Mouse (Mus musculus) stomach, postnatal 0 days (tissue): ENCODE results near the gene Adamtsl1. TPM values are rescaled to one million over a fixed set of nuclear protein-coding genes. Genes with fewer than 3 reads are reported as not detected.

Experiments
- ATAC-seq: fragments of 200-750 bp; cut with Nextera tagmentation; 2 replicates; pipeline ENCODE4 v1.8.0; 2017; ENCODE audit not compliant: low FRiP score, low TSS enrichment
- DNase-seq: peaks from one replicate; pipeline ENCODE4 v3.0.0-alpha.2; 2016; ENCODE audit warnings: low spot score
- H3K27ac ChIP-seq: fragments of 300-500 bp; sonication (generic); replicated peaks from 2 replicates; pipeline ENCODE4 v1.5.1; 2014; ENCODE audit warnings: mild to moderate bottlenecking, control low read depth
- H3K27me3 ChIP-seq: fragments of 300-500 bp; sonication (generic); 2 replicates; pipeline ENCODE4 v1.6.1; 2014; ENCODE audit warnings: low read length; ENCODE audit not compliant: control insufficient read depth, insufficient read depth
- H3K36me3 ChIP-seq: fragments of 300-500 bp; sonication (generic); 2 replicates; pipeline ENCODE4 v1.6.1; 2014; ENCODE audit warnings: low read length, mixed read lengths; ENCODE audit not compliant: control insufficient read depth, insufficient read depth
- H3K4me1 ChIP-seq: fragments of 300-500 bp; sonication (generic); replicated peaks from 2 replicates; pipeline ENCODE4 v1.6.1; 2014; ENCODE audit warnings: antibody characterized with exemption; ENCODE audit not compliant: control insufficient read depth, insufficient read depth
- H3K4me2 ChIP-seq: fragments of 300-500 bp; sonication (generic); replicated peaks from 2 replicates; pipeline ENCODE4 v1.6.1; 2014; ENCODE audit warnings: low read depth, mild to moderate bottlenecking, control low read depth, moderate library complexity
- H3K4me3 ChIP-seq: fragments of 300-500 bp; sonication (generic); 2 replicates; pipeline ENCODE4 v1.5.1; 2014; ENCODE audit warnings: low read depth, low read length, control low read depth
- H3K9ac ChIP-seq: fragments of 300-500 bp; sonication (generic); 2 replicates; pipeline ENCODE4 v1.6.1; 2014; ENCODE audit warnings: mild to moderate bottlenecking, low read length, control low read depth, mixed read lengths
- H3K9me3 ChIP-seq: fragments of 300-500 bp; sonication (generic); 2 replicates; pipeline ENCODE4 v1.6.1; 2016; ENCODE audit warnings: low read length; ENCODE audit not compliant: control insufficient read depth
- CTCF ChIP-seq: IDR thresholded peaks from 2 replicates; pipeline ENCODE4 v1.5.1; 2016; ENCODE audit warnings: antibody characterized with exemption, low read depth, mild to moderate bottlenecking, moderate library complexity
- EP300 ChIP-seq: optimal IDR thresholded peaks from 2 replicates; pipeline ENCODE3; 2016; ENCODE audit warnings: antibody characterized with exemption
- WGBS: fragments of 180-500 bp; shearing (Covaris S2); extraction: QIAGEN DNeasy Blood & Tissue Kit; methylation state at CpG from one replicate; pipeline ENCODE4 v1.1.7; 2014; 5-methylcytosine and 5-hydroxymethylcytosine counted together
- polyA plus RNA-seq: library from polyadenylated mRNA; unstranded; fragments of >200 nt; fragmentation: Nextera tagmentation; extraction: Ambion mirVana; gene quantifications from 2 replicates; pipeline ENCODE4 v1.2.1, GENCODE M21; 2015

The Adamtsl1 gene
- polyA plus RNA-seq, 1 experiment from 2014 or later: 7.3 TPM

GRCm38 (mm10) chr4:85763161-85764014 is 249.4 kb downstream of the Adamtsl1 start:
- DNase-seq (no peak), ATAC-seq (no peak)
- Histone ChIP-seq H3K9me3 (no peaks in the 10 kb centered on the region), H3K27ac (no peak overlapping the region), H3K27me3 (no peaks in the 10 kb centered on the region), H3K4me1 (no peaks in the 10 kb centered on the region), H3K9ac (no peak overlapping the region), H3K4me3 (no peak overlapping the region), H3K4me2 (no peak overlapping the region), H3K36me3 (no peaks in the 10 kb centered on the region)
- WGBS: 87% methylated on average over 5 of the region's 5 CpGs
- TF ChIP-seq CTCF (no peak), EP300 (no peak)

- H3K9me3 ChIP-seq: no peaks in the 10 kb centered on the region
- no peaks in the 10 kb centered on the region for H3K4me1 ChIP-seq
- no peaks in the 10 kb centered on the region for H3K27me3 ChIP-seq
- ATAC-seq (no peak), DNase-seq (no peak)
- H3K4me3 ChIP-seq: no peak overlapping the region
- H3K36me3 ChIP-seq: no peaks in the 10 kb centered on the region
- TF ChIP-seq CTCF: no peak
- TF ChIP-seq EP300: no peak
- 62% methylated on average over 14 of the region's 14 CpGs for WGBS
- H3K4me2 ChIP-seq: no peak overlapping the region
- no peak overlapping the region for H3K27ac ChIP-seq
- no peak overlapping the region for H3K9ac ChIP-seq
Measured at GRCm38 (mm10) chr4:85764015-85764450, 250.1 kb downstream of the Adamtsl1 start.

GRCm38 (mm10) chr4:85764476-85764875 is 250.5 kb downstream of the Adamtsl1 start:
- no peaks in the 10 kb centered on the region for H3K36me3 ChIP-seq
- WGBS: 56% methylated on average over 3 of the region's 3 CpGs
- H3K9me3 ChIP-seq: no peaks in the 10 kb centered on the region
- H3K4me3 ChIP-seq: no peak overlapping the region
- no peaks in the 10 kb centered on the region for H3K4me1 ChIP-seq
- ATAC-seq (no peak), DNase-seq (no peak)
- no peak overlapping the region for H3K27ac ChIP-seq
- TF ChIP-seq EP300 (no peak), CTCF (no peak)
- H3K4me2 ChIP-seq: no peak overlapping the region
- H3K27me3 ChIP-seq: no peaks in the 10 kb centered on the region
- no peak overlapping the region for H3K9ac ChIP-seq

GRCm38 (mm10) chr4:85767666-85768065 is 253.7 kb downstream of the Adamtsl1 start:
- Histone ChIP-seq H3K27ac (no peak overlapping the region), H3K36me3 (no peaks in the 10 kb centered on the region), H3K4me1 (no peaks in the 10 kb centered on the region), H3K4me2 (no peak overlapping the region), H3K9ac (no peak overlapping the region), H3K9me3 (no peaks in the 10 kb centered on the region), H3K27me3 (no peaks in the 10 kb centered on the region), H3K4me3 (no peak overlapping the region)
- TF ChIP-seq CTCF (no peak), EP300 (no peak)
- ATAC-seq (no peak), DNase-seq (no peak)
- WGBS: 44% methylated on average over 6 of the region's 6 CpGs

- H3K36me3 ChIP-seq: no peaks in the 10 kb centered on the region
- WGBS: 28% methylated on average over 5 of the region's 5 CpGs
- H3K9ac ChIP-seq: no peak overlapping the region
- no peaks in the 10 kb centered on the region for H3K9me3 ChIP-seq
- DNase-seq (no peak), ATAC-seq (no peak)
- TF ChIP-seq CTCF (no peak), EP300 (no peak)
- no peak overlapping the region for H3K27ac ChIP-seq
- H3K4me2 ChIP-seq: no peak overlapping the region
- no peak overlapping the region for H3K4me3 ChIP-seq
- H3K4me1 ChIP-seq: no peaks in the 10 kb centered on the region
- H3K27me3 ChIP-seq: no peaks in the 10 kb centered on the region
Measured at GRCm38 (mm10) chr4:85768107-85768506, 254.1 kb downstream of the Adamtsl1 start.

- WGBS: 70% methylated on average over 5 of the region's 5 CpGs
- ATAC-seq (no peak), DNase-seq (no peak)
- Histone ChIP-seq H3K36me3 (no peaks in the 10 kb centered on the region), H3K9me3 (no peaks in the 10 kb centered on the region), H3K4me3 (no peak overlapping the region), H3K9ac (no peak overlapping the region), H3K27ac (no peak overlapping the region), H3K4me1 (no peaks in the 10 kb centered on the region), H3K27me3 (no peaks in the 10 kb centered on the region), H3K4me2 (no peak overlapping the region)
- TF ChIP-seq EP300: no peak
- TF ChIP-seq CTCF: no peak
Measured at GRCm38 (mm10) chr4:85782511-85782910, 268.5 kb downstream of the Adamtsl1 start.
